Mouse (Mus musculus): ENCODE results near the gene Slc37a2.

Slc37a2 gene

DNA sequence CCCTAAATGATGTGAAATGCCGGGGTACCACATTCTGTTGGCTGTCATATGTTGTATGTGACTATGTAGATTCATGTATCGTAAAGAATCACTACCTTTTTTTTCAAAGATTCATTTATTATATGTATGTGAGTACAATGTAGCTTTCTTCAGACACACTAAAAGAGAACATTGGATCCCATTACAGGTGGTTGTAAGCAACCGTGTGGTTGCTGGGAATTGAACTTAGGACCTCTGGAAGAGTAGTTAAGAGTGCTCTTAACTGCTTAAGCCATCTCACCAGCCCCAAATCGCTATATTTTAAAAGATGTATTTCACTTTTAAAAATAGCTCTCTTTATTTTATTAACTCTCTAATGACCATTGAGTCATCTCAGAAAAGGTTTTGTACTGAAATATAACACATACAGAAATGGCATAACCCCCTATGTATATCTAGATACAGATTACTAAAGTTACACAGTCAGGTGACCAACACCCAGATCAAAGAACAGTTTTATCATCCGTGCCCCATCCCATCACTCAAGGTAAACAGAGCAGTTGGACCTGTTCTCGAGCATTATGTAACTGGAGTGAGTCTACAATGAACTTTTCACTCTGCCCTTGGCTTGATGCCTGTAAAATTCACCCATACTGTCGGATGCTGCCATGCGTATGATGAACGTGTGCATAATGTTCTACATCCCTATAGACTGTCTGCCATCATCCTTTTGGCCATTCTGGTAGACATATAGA, 41.0 kb downstream of the Slc37a2 start:
- no peak for DNase-seq

GRCm38 (mm10) chr9:37213060-37213738, 42.3 kb downstream of the Slc37a2 start:
- DNase-seq, result no peak

- peak; percentile 92 for DNase-seq
Measured at GRCm38 (mm10) chr9:37207929-37208411, 47.6 kb downstream of the Slc37a2 start, which contains the start of gene Tmem218. Gene Tmem218, plus strand, starts transcription at chr9:37208223.

GRCm38 (mm10) chr9:37203884-37204283, 51.7 kb downstream of the Slc37a2 start:
- DNase-seq, result no peak

DNA sequence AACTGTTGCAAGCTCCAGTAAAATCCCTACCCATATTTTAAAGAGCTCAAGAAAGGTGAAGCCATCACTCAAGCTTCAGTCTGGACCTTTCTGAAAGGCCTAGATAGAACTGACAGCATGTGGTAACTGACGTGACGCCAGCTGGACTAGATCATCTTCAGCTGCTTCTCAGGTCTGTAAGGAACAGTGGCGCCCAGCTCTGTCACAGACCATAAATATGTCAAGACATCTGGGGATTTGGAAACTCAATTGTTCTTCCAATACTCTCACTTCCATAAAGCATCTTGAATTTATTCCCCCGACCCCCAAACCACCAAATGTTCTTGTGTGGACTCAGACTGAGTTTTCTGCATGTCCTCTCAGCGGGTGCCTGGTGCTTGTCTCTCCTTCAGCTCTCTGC, 55.1 kb downstream of the Slc37a2 start:
- DNase-seq, result no peak

GRCm38 (mm10) chr9:37197067-37197466, 58.5 kb downstream of the Slc37a2 start:
- no peak for DNase-seq

DNA sequence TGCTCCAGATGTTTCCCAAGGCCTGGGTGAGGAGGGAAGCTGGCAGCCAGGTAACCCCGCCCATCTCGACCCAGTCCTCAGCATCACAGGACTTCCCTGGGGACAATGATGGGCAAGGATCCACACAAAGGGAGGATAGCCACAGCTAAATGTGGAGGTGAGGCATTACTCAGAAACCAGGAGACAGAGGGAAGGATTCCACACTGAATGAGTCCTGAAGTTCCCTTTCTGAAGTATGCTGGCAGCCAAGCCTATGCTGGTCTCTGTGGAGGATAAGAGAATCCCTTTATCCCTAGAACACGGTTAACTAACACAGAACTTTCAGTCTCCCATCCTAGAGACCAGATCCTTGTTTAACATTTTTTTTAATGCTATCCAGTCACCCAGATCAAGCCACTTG, 67.5 kb downstream of the Slc37a2 start:
- no peak for DNase-seq

DNA sequence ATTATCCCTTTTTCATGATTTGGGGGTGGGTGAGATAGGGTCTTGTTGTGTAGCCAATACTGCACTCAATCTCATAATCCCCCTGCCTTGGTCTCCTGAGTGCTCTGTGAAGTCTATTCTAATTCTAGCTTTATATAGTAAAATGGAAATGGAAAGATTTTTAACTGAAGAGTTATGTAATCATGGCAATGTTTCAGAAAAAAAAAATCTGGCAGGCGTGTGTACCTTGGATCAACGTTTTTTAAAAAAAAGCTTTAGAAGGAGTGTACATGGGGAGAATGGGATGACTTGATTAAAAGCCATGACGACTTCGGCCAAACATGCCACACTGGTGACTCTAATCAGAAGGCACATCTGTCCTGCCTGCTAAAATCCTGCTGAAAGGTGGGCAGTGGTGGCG, 68.1 kb downstream of the Slc37a2 start:
- DNase-seq, result no peak

GRCm38 (mm10) chr9:37183176-37183575, 72.4 kb downstream of the Slc37a2 start:
- DNase-seq, result no peak

DNA sequence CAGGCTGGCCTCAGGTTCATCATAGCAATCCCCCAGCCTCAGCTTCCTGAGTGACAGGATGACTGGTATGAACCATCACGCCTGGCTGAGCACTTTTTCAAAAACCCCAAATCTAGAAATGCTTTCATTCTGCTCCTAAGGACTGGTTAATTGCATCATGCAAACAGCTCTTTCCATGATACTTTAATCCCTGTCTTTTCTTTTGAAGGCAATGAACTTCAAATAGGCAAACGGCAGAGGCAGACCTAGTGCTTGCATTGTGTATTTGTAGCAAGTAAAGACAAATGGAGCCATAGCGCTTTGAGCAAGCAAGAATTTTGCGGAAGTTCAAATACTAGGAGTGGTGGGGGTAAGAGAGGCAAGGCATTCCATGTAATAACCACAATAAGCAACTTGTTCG, 73.9 kb downstream of the Slc37a2 start:
- no peak for DNase-seq

- DNase-seq, result no peak
Measured at GRCm38 (mm10) chr9:37179596-37179995, 75.9 kb downstream of the Slc37a2 start.

- DNase-seq, result no peak
Measured at GRCm38 (mm10) chr9:37178911-37179310, 76.6 kb downstream of the Slc37a2 start.

All from cerebellum, adult 11 months (tissue).